Mouse (Mus musculus): Measurements from ENCODE around the gene Gm42688.

The Gm42688 gene

GRCm38 (mm10) chr6:83084477-83084876 is 16.9 kb upstream of the Gm42688 start:
- no peak for DNase-seq (ENCODE audit: low spot score)

- no peak for DNase-seq (ENCODE audit: low spot score)
Measured at GRCm38 (mm10) chr6:83086121-83087035, 15.0 kb upstream of the Gm42688 start, which contains the start of gene Lbx2. TSS of gene Lbx2 (plus strand) at chr6:83086367.

DNA sequence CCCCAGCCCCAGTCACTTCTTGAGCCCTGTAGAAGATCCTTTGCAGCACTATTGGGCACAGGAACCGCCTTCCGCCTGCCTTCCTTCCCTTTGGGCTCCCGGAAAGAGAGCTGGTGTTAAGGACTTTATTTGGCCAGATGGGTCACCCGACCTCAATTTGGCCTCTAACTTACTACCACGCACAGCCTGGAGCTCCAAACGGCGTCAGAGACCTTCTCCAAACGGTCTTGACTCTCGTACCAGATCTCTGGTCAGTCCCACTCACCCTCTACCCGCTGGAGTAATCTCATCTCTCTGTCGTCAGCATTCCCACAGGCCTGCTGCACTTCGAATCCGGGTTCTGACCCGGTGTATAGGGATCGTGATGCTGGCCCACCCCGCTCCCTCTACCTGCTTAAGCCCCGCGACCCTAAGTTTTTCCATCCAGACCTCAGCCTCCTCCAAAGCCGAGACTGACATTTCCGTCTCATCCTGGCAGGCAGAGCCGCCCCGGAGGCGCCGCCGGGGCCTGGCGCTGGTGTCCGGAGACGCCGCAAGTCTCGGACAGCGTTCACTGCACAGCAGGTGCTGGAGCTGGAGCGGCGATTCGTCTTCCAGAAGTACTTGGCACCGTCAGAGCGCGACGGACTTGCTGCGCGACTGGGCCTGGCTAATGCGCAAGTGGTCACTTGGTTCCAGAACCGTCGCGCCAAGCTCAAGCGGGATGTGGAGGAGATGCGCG is 14.1 kb upstream of the Gm42688 start:
- no peak for DNase-seq (ENCODE audit: low spot score)

- DNase-seq (ENCODE audit: low spot score): no peak
Measured at GRCm38 (mm10) chr6:83087926-83088260, 13.5 kb upstream of the Gm42688 start.

GRCm38 (mm10) chr6:83092416-83093127 is 8.8 kb upstream of the Gm42688 start:
- DNase-seq (ENCODE audit: low spot score): no peak

GRCm38 (mm10) chr6:83095968-83096367 is 5.4 kb upstream of the Gm42688 start:
- DNase-seq (ENCODE audit: low spot score): no peak

GRCm38 (mm10) chr6:83098411-83098810 is 3.0 kb upstream of the Gm42688 start:
- no peak for DNase-seq (ENCODE audit: low spot score)

DNA sequence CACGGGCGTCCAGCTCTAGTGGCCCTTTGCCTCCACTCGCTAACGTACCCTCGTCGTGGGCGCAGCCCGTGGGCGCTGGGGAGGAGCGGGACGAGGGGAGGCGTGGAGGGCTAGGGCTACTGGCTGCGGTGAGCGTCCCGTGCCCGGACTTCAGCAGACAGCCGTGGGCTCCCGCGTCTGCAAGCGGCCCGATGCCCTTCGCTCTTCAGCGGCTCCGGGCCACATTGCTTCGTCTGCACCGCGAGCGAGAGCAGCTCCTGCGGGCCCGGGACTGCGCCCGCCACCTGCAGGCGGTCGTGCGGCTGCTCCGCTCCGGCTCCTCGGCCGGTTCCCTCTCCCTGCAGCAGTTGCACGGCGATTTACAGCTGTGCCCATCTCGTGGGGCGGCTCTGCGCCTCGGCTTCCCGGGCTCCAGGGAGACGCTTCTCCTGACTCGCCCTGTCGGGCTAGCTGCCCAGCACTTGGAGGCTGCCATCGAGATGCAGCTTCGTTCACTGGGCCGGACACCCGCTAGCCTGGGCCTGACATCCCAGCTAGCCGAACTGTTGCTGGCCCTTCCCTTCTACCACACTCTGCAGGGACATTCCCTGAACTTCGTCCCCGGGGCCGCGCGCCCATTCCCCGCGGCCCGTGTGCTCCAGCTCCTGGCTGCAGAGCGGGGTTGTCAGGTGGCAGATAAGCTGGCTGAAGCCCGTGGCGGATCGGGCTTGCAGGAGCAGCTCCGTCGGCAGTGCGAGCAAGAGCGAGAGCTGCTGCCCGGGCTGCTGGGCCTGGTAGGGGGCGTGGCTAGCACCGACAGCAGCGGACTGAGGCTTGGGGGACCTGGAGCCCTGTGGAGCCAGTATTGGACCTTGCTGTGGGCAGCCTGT is 505 bp downstream of the Gm42688 start:
- DNase-seq (ENCODE audit: low spot score): peak; percentile 75

DNA sequence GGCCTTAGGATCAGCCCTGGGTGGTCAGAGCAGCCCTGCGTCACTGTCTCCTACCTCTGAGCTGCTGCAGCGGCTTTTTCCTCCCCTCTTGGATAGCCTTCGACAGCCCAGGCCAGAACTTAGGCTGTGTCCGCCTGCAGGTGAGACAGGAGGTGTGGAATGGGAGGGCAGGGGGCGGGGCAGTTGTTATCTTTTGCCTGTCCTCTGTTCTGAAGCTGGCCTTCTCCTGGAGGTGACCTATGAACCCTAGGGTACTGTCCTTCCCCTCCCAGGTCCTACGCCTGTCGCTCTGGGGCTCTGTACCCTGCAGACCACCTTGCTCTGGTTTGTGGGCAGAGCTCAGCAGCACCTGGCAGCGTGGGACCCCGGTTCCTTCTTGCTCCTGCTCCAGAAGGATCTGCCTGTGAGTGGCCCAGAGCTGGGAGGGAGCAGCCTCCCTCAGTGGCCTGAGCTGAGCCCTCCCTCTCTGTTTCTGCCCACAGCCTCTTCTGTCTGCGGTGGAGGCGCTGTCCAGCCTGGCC is 1.8 kb downstream of the Gm42688 start:
- DNase-seq (ENCODE audit: low spot score): peak; percentile 87

DNA sequence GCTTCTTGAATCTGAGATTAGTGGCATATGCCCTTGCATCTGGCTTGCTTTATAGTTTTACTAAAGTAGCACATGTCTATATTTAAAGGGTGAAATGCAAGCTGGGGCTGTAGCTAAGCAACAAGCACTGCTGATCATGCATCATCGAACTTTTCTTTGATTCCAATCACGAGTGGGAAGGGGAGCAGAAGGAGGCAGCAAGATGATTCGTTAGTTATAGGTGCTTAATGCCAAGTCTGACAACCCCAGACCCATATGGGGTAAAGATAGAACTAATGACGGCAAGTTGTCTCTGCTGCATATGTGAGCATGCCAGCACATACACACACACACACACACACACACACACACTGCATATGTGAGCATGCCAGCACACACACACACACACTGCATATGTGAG is 2.7 kb downstream of the Gm42688 start:
- DNase-seq (ENCODE audit: low spot score): no peak

DNA sequence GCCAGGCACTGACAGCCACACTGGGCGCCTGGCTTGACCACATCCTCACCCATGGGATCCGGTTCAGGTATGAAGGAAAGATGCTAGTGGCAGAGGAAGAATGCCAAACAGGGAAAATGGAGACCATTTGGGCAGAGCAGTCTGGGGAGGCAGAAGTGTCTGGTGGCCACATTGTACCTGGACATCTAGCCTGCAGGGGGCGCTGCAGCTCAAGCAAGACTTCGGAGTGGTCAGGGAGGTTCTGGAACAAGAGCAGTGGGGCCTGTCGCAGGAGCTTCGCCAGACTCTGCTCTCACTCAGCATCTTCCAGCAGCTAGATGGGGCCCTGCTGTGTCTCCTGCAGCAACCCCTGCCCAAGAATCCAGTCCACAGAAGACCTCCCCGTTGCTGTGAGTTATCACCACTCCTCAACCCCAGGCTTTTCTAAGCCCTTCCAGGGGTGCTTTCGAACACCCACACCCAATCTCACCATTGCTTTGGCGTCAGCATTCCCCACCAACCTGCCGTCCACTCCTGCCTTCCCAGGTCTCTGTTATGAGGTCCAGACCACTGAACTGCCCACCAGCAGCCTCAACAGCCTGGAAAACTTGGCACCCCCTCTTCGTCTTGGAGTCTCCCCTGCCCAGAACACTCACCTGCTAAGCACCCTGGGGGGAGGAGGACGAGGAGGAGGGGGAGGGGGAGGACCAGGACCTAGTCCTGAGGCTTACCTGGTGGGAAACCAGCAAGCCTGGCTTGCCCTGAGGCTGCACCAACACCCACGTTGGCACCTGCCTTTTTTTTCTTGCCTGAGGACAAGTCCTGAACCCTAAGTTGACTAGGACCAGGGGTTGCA is 6.4 kb downstream of the Gm42688 start:
- DNase-seq (ENCODE audit: low spot score): no peak

- peak; percentile 83 for DNase-seq (ENCODE audit: low spot score)
Measured at GRCm38 (mm10) chr6:83108762-83109668, 7.6 kb downstream of the Gm42688 start, which contains the start of gene Mrpl53. TSS of gene Mrpl53 (plus strand) at chr6:83109040.

DNA sequence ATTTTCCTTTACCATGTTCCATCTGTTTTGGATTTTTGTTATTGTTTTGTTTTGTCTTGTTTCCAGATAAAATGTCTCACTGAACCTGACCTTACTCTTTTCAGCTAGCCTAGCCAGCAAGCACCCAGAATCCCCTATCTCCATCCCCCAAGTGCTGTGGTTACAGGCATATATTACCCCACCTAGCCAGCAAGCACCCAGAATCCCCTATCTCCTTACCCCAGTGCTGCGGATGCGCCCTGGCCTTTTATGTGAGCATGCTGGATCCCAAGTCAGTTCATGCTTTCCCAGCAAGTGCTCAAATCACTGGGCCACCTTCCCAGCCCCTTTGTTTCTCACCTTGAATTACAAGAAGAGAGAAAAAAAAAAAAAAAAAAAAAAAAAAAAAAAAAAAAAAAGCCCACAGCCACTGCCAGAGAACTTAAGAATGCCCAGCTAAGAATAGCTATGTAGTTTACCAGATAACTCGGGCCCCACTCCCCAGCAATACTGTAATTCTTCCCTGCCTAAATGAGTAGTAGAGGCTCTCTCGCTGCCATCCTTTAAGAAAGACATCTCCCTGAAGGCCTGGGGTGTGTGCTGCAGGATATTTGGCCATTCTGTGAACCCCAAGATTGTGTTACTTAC is 10.2 kb downstream of the Gm42688 start:
- DNase-seq (ENCODE audit: low spot score): no peak

- peak; percentile 92 for DNase-seq (ENCODE audit: low spot score)
Measured at GRCm38 (mm10) chr6:83115011-83115671, 13.7 kb downstream of the Gm42688 start, which contains the start of gene Mogs. TSS of gene Mogs (plus strand) at chr6:83115496.

- DNase-seq (ENCODE audit: low spot score): no peak
Measured at GRCm38 (mm10) chr6:83115682-83116372, 14.4 kb downstream of the Gm42688 start.

GRCm38 (mm10) chr6:83116373-83117164 is 15.2 kb downstream of the Gm42688 start:
- no peak for DNase-seq (ENCODE audit: low spot score)

- DNase-seq (ENCODE audit: low spot score): no peak
Measured at GRCm38 (mm10) chr6:83117165-83117438, 15.7 kb downstream of the Gm42688 start.

Data from yolk sac, embryonic 10.5 days (tissue).